Comparison of ENCODE assay signal across 8 mouse cellular contexts in the genomic region with DNA sequence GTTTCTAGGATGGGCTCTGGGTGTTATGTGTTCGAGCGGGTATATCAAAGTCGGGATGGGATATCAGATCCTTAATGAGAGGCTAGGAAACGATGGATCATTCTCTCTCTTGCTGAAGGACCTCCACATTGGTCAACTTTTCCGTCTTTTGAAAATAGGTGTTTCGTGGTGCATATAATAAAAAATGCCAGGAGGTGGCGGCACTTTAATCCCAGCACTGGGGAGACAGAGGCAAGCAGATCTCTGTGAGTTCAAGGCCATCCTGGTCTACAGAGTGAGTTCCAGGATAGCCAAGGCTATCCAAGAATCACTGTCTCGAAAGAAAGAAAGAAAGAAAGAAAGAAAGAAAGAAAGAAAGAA. TPM values are rescaled to one million over a fixed set of nuclear protein-coding genes. Genes with fewer than 3 reads are reported as not detected.
DNase-seq lines count a peak whose midpoint lies in the region; ATAC-seq lines count a peak whose summit lies in the region.

No protein-coding gene starts in this region.

- H3K4me1 ChIP-seq in heart, embryonic 16.5 days (ENCODE audit: control insufficient read depth, insufficient read depth, low read length) = peaks cover 21% of the 10 kb centered on the region
- H3K4me1 ChIP-seq in hindbrain, embryonic 16.5 days (ENCODE audit: control insufficient read depth, insufficient read depth, low read depth, low read length) = peaks cover 19% of the 10 kb centered on the region
- H3K4me1 ChIP-seq in midbrain, embryonic 13.5 days (replicated peaks) = peaks cover 32% of the 10 kb centered on the region

- peaks cover 9% of the 10 kb centered on the region for H3K36me3 ChIP-seq in heart, embryonic 16.5 days (ENCODE audit: control insufficient read depth, insufficient read depth)
- peaks cover 10% of the 10 kb centered on the region for H3K36me3 ChIP-seq in hindbrain, embryonic 16.5 days (ENCODE audit: control insufficient read depth, insufficient read depth, low read length)
- peaks cover 18% of the 10 kb centered on the region for H3K36me3 ChIP-seq in midbrain, embryonic 13.5 days

- no peak overlapping the region for H3K9ac ChIP-seq in heart, embryonic 16.5 days (ENCODE audit: low read length)
- H3K9ac ChIP-seq in hindbrain, embryonic 16.5 days (ENCODE audit: low read depth, low read length) = no peak overlapping the region
- no peak overlapping the region for H3K9ac ChIP-seq in midbrain, embryonic 13.5 days (replicated peaks)

- H3K4me3 ChIP-seq in heart, embryonic 16.5 days (ENCODE audit: low read length) = peak overlapping the region; percentile 93
- peak overlapping the region; percentile 91 for H3K4me3 ChIP-seq in hindbrain, embryonic 16.5 days (ENCODE audit: low read length)
- H3K4me3 ChIP-seq in midbrain, embryonic 13.5 days (replicated peaks) = peak overlapping the region; percentile 18

- WGBS in heart, embryonic 16.5 days = 12% methylated on average over 8 of the region's 8 CpGs
- WGBS in hindbrain, embryonic 16.5 days = 11% methylated on average over 8 of the region's 8 CpGs
- WGBS in midbrain, embryonic 13.5 days = 13% methylated on average over 8 of the region's 8 CpGs

- no peak for DNase-seq in heart, adult 18-20 months
- no peak for DNase-seq in retina, embryonic 14.5 days (ENCODE audit: low spot score)
- no peak for DNase-seq in spleen, postnatal 14 days (ENCODE audit: low spot score in 2 of 2)
- no peak for DNase-seq in embryo, embryonic 11 days

- H3K4me2 ChIP-seq in heart, embryonic 16.5 days (ENCODE audit: low read depth, low read length) = no peak overlapping the region
- H3K4me2 ChIP-seq in hindbrain, embryonic 16.5 days (ENCODE audit: low read length) = peak overlapping the region; percentile 26
- H3K4me2 ChIP-seq in midbrain, embryonic 13.5 days (replicated peaks) = 0 out of 2 replicates have a peak overlapping the region, but pooled peaks have one; percentile 27

- ATAC-seq in heart, embryonic 16.5 days (replicated peaks; ENCODE audit: extremely low read depth, insufficient read depth, low FRiP score) = no peak
- ATAC-seq in activated CD4-positive, CD25-positive, alpha-beta regulatory T cell, adult 4 months = peak; percentile 1
- no peak; the same call in 1 of the 2 replicates for ATAC-seq in hindbrain, embryonic 16.5 days
- no peak; the same call in 1 of the 2 replicates for ATAC-seq in midbrain, embryonic 13.5 days

- no peak overlapping the region for H3K27ac ChIP-seq in heart, embryonic 16.5 days (ENCODE audit: low read length)
- H3K27ac ChIP-seq in hindbrain, embryonic 16.5 days (ENCODE audit: low read depth, low read length) = no peak overlapping the region
- H3K27ac ChIP-seq in midbrain, embryonic 13.5 days = no peak overlapping the region; the same call in 1 of the 2 replicates

- no peaks in the 10 kb centered on the region for H3K27me3 ChIP-seq in heart, embryonic 16.5 days (ENCODE audit: control insufficient read depth, insufficient read depth, low read length)
- no peaks in the 10 kb centered on the region for H3K27me3 ChIP-seq in hindbrain, embryonic 16.5 days (replicated peaks; ENCODE audit: control insufficient read depth, insufficient read depth, low read length)
- peaks cover 13% of the 10 kb centered on the region; the same call in 1 of the 2 replicates for H3K27me3 ChIP-seq in midbrain, embryonic 13.5 days

- H3K9me3 ChIP-seq in heart, embryonic 16.5 days (replicated peaks; ENCODE audit: control insufficient read depth, low read length) = no peaks in the 10 kb centered on the region
- H3K9me3 ChIP-seq in hindbrain, embryonic 16.5 days (ENCODE audit: control insufficient read depth, low read length) = no peaks in the 10 kb centered on the region
- H3K9me3 ChIP-seq in midbrain, embryonic 13.5 days = no peaks in the 10 kb centered on the region

RNA-seq across cellular contexts. Expression of a gene that starts 0.8 kb away (rescaled TPM):
- 41.9 and 47.0 TPM in 2 replicates for polyA plus RNA-seq in heart, embryonic 16.5 days (2015; fragmentation: Nextera tagmentation; extraction: Ambion mirVana)
- 10 to 100 TPM; 15.6 to 17.3 TPM for total RNA-seq in heart, adult 18-20 months (2021)
- 10 to 100 TPM in 1 of 2 experiments, 1 to 10 TPM in 1; 9.3 to 10.7 TPM for polyA plus RNA-seq in activated CD4-positive, CD25-positive, alpha-beta regulatory T cell, adult 4 months (2017; shearing (Covaris generic))
- polyA plus RNA-seq in hindbrain, embryonic 16.5 days (2015; fragmentation: Nextera tagmentation; extraction: Ambion mirVana) = 32.5 and 45.3 TPM in 2 replicates
- polyA plus RNA-seq in midbrain, embryonic 13.5 days (2015; fragmentation: Nextera tagmentation; extraction: Ambion mirVana) = 67.7 and 82.3 TPM in 2 replicates

RNA-seq across cellular contexts. Expression of a gene that starts 27.6 kb away (rescaled TPM):
- polyA plus RNA-seq in heart, embryonic 16.5 days (2015; fragmentation: Nextera tagmentation; extraction: Ambion mirVana) = 1,492 and 1,877 TPM in 2 replicates
- 1,000 to 10,000 TPM; 1,809 to 1,881 TPM for total RNA-seq in heart, adult 18-20 months (2021)
- 100 to 1,000 TPM; 327 to 363 TPM for polyA plus RNA-seq in activated CD4-positive, CD25-positive, alpha-beta regulatory T cell, adult 4 months (2017; shearing (Covaris generic))
- 704 and 759 TPM in 2 replicates for polyA plus RNA-seq in hindbrain, embryonic 16.5 days (2015; fragmentation: Nextera tagmentation; extraction: Ambion mirVana)
- polyA plus RNA-seq in midbrain, embryonic 13.5 days (2015; fragmentation: Nextera tagmentation; extraction: Ambion mirVana) = 518 and 572 TPM in 2 replicates

RNA-seq across cellular contexts. Expression of a gene that starts 34.9 kb away (rescaled TPM):
- polyA plus RNA-seq in heart, embryonic 16.5 days (2015; fragmentation: Nextera tagmentation; extraction: Ambion mirVana) = 136 and 155 TPM in 2 replicates
- total RNA-seq in heart, adult 18-20 months (2021) = 10 to 100 TPM; 93.3 to 97.7 TPM
- polyA plus RNA-seq in activated CD4-positive, CD25-positive, alpha-beta regulatory T cell, adult 4 months (2017; shearing (Covaris generic)) = 10 to 100 TPM; 23.6 to 32.0 TPM
- 196 and 207 TPM in 2 replicates for polyA plus RNA-seq in hindbrain, embryonic 16.5 days (2015; fragmentation: Nextera tagmentation; extraction: Ambion mirVana)
- polyA plus RNA-seq in midbrain, embryonic 13.5 days (2015; fragmentation: Nextera tagmentation; extraction: Ambion mirVana) = 243 and 257 TPM in 2 replicates

RNA-seq across cellular contexts. Expression of a gene that starts 46.8 kb away (rescaled TPM):
- 2.8 TPM in 2 replicates for polyA plus RNA-seq in heart, embryonic 16.5 days (2015; fragmentation: Nextera tagmentation; extraction: Ambion mirVana)
- total RNA-seq in heart, adult 18-20 months (2021) = 1 to 10 TPM; 6.4 to 7.8 TPM
- 1 to 10 TPM in 1 of 2 experiments, under 1 TPM in 1; 0.62 to 1.2 TPM for polyA plus RNA-seq in activated CD4-positive, CD25-positive, alpha-beta regulatory T cell, adult 4 months (2017; shearing (Covaris generic))
- polyA plus RNA-seq in hindbrain, embryonic 16.5 days (2015; fragmentation: Nextera tagmentation; extraction: Ambion mirVana) = 9.1 and 9.2 TPM in 2 replicates
- polyA plus RNA-seq in midbrain, embryonic 13.5 days (2015; fragmentation: Nextera tagmentation; extraction: Ambion mirVana) = 15.9 and 18.6 TPM in 2 replicates

Comparison
In these comparisons a context has a peak if more than half of its experiments do, and no peak if none do; other contexts are left out.
1. H3K4me3 ChIP-seq: peak in every context shown above with its lines; median percentile 93 in heart, embryonic 16.5 days; 91 in hindbrain, embryonic 16.5 days; 18 in midbrain, embryonic 13.5 days.